Mouse (Mus musculus): ENCODE data around the gene Fam189b.

DNA sequence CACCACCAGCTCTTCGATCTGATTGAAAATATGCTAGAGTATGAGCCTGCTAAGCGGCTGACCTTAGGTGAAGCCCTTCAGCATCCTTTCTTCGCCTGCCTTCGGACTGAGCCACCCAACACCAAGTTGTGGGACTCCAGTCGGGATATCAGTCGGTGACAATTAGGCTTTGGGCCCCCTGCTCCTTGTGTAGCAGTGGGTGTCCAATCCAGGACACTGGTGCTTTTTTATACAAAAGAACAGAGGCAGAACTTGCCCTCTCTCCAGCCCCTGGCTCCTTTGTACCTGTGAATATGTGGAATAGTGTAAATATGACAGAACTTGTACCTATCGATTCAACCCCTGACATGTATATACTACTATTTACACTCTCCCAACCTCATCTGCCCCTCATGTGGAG, 6.5 kb upstream of the Fam189b start:
- no peak for TF ChIP-seq TAL1 (IDR thresholded peaks at IDR 0.05; ENCODE audit: low read length)
- no peak for TF ChIP-seq GATA1 (IDR thresholded peaks at IDR 0.05; ENCODE audit: low read length)

All from erythroblast, embryonic 14.5 days (primary cell).